Comparison of ENCODE assay signal across 8 mouse cellular contexts in genomic region chr7:83382803-83383363, GRCm38 (mm10).
DNase-seq lines count a peak whose midpoint lies in the region; ATAC-seq and TF ChIP-seq lines count a peak whose summit lies in the region.

No protein-coding gene starts in this region.

- no peak for TF ChIP-seq CTCF in kidney, adult 2 months (conservative IDR thresholded peaks at IDR 0.05; ENCODE audit: insufficient read depth, insufficient read length, low read depth, low read length)

- no peak overlapping the region for H3K27ac ChIP-seq in kidney, adult 2 months (ENCODE audit: insufficient read depth, low read depth, low read length)
- H3K27ac ChIP-seq in embryonic facial prominence, embryonic 14.5 days (replicated peaks; ENCODE audit: low read depth, low read length): no peak overlapping the region; the same call in 1 of the 2 replicates
- peak overlapping the region; percentile 76 for H3K27ac ChIP-seq in hindbrain, embryonic 14.5 days

- ATAC-seq in embryonic facial prominence, embryonic 14.5 days (ENCODE audit: low read depth): peak; percentile 81
- ATAC-seq in hindbrain, embryonic 14.5 days (ENCODE audit: low FRiP score): peak; percentile 95
- no peak for ATAC-seq in activated CD4-positive, CD25-positive, alpha-beta regulatory T cell, adult 4 months

- H3K27me3 ChIP-seq in kidney, adult 2 months (replicated peaks; ENCODE audit: control insufficient read depth, insufficient read depth, low read length): no peaks in the 10 kb centered on the region
- no peaks in the 10 kb centered on the region for H3K27me3 ChIP-seq in embryonic facial prominence, embryonic 14.5 days (replicated peaks; ENCODE audit: control insufficient read depth, insufficient read depth, low read length)
- H3K27me3 ChIP-seq in hindbrain, embryonic 14.5 days (ENCODE audit: control insufficient read depth, insufficient read depth, low read length): no peaks in the 10 kb centered on the region

- intact Hi-C loops in left cerebral cortex, postnatal 4 days (cut with DNase I): no loop called here

- no peaks in the 10 kb centered on the region for H3K9me3 ChIP-seq in embryonic facial prominence, embryonic 14.5 days (ENCODE audit: control insufficient read depth, low read length)
- no peaks in the 10 kb centered on the region for H3K9me3 ChIP-seq in hindbrain, embryonic 14.5 days (ENCODE audit: control insufficient read depth, low read length)

- TF ChIP-seq POLR2A in kidney, adult 2 months (IDR thresholded peaks at IDR 0.05; ENCODE audit: low read depth, low read length): no peak

- 40% methylated on average over 8 of the region's 8 CpGs for WGBS in kidney, adult 2 months
- 21% methylated on average over 8 of the region's 8 CpGs for WGBS in embryonic facial prominence, embryonic 14.5 days
- 4% methylated on average over 8 of the region's 8 CpGs for WGBS in hindbrain, embryonic 14.5 days

- peak; percentile 8 for DNase-seq in kidney, adult 2 months
- no peak for DNase-seq in kidney, postnatal 36 days
- peak; percentile 84 for DNase-seq in embryonic facial prominence, embryonic 14.5 days (ENCODE audit: low spot score)
- peak; percentile 75 for DNase-seq in hindbrain, embryonic 14.5 days (ENCODE audit: low spot score)
- DNase-seq in left cerebral cortex, postnatal 4 days: peak; percentile 66
- peak; percentile 51 to 55 for DNase-seq in right cerebral cortex, adult 2 months (ENCODE audit: low spot score in 2 of 2)
- DNase-seq in spleen, postnatal 10 days (ENCODE audit: low spot score in 2 of 2): no peak

- no peak overlapping the region for H3K4me2 ChIP-seq in embryonic facial prominence, embryonic 14.5 days (ENCODE audit: low read depth, low read length)
- peak overlapping the region; percentile 34 for H3K4me2 ChIP-seq in hindbrain, embryonic 14.5 days (replicated peaks)

- no peaks in the 10 kb centered on the region for H3K4me1 ChIP-seq in kidney, adult 2 months (ENCODE audit: control insufficient read depth, insufficient read depth, low read length)
- H3K4me1 ChIP-seq in embryonic facial prominence, embryonic 14.5 days (ENCODE audit: control insufficient read depth, insufficient read depth, low read length): peaks cover 11% of the 10 kb centered on the region
- peaks cover 16% of the 10 kb centered on the region for H3K4me1 ChIP-seq in hindbrain, embryonic 14.5 days (replicated peaks; ENCODE audit: control insufficient read depth, insufficient read depth, low read length)

- no peak overlapping the region for H3K4me3 ChIP-seq in kidney, adult 2 months (ENCODE audit: insufficient read depth, low read depth, low read length)
- H3K4me3 ChIP-seq in embryonic facial prominence, embryonic 14.5 days (ENCODE audit: low read depth, low read length): no peak overlapping the region
- H3K4me3 ChIP-seq in hindbrain, embryonic 14.5 days (replicated peaks; ENCODE audit: low read length): no peak overlapping the region

- no peak overlapping the region for H3K9ac ChIP-seq in embryonic facial prominence, embryonic 14.5 days (ENCODE audit: low read depth, low read length)
- H3K9ac ChIP-seq in hindbrain, embryonic 14.5 days: no peak overlapping the region

- no peaks in the 10 kb centered on the region for H3K36me3 ChIP-seq in kidney, adult 2 months (ENCODE audit: control insufficient read depth, insufficient read depth, low read length)
- H3K36me3 ChIP-seq in embryonic facial prominence, embryonic 14.5 days (ENCODE audit: control insufficient read depth, insufficient read depth, low read length): no peaks in the 10 kb centered on the region
- no peaks in the 10 kb centered on the region for H3K36me3 ChIP-seq in hindbrain, embryonic 14.5 days (replicated peaks; ENCODE audit: control insufficient read depth, insufficient read depth)

Comparison
In these comparisons a context has a peak if more than half of its experiments do, and no peak if none do; other contexts are left out.
1. DNase-seq: peak in kidney, adult 2 months (single experiment), embryonic facial prominence, embryonic 14.5 days (single experiment), hindbrain, embryonic 14.5 days (single experiment), left cerebral cortex, postnatal 4 days (single experiment) and right cerebral cortex, adult 2 months (2 of 2); none in kidney, postnatal 36 days (0 of 2) and spleen, postnatal 10 days (0 of 2).